Mouse (Mus musculus) liver, adult 2 months (tissue): ENCODE measurements around the gene Ltbp2.

Experiments
- CTCF ChIP-seq: fragments of 200-500 bp; IDR thresholded peaks from 2 replicates; pipeline ENCODE4 v1.5.1; 2011; ENCODE audit warnings: low read depth, low read length, control low read depth
- POLR2A ChIP-seq: fragments of 200-500 bp; IDR thresholded peaks from 2 replicates; pipeline ENCODE4 v1.6.1; 2011; ENCODE audit warnings: low read length, control low read depth; ENCODE audit not compliant: insufficient read depth; ENCODE audit errors: extremely low read depth

DNA sequence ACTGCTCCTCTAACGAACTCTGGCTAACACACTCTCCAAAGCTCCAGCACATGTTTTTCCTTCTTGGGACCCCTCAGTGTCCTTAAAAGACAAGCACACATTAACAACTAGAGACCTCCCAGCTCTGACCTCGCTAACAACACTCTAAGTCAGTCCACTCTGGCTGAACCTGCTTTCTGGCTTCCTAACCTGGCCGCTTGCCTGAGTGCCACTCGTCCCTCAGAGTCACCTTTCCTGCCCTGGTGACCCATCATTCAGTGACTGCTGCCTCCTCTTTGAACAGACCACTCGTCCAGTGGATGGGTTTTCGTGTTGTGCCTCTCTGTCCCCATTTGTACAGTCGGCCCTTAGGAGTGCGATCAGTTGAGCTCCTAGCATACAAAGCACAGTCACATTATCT lies 19.8 kb downstream of the Ltbp2 start:
- no peak for TF ChIP-seq CTCF
- TF ChIP-seq POLR2A, result no peak
